Mouse (Mus musculus) layer of hippocampus, adult 11-12 months (tissue): ENCODE results near the gene Ctnnd2.

ENCODE experiments used
- DNase-seq: peaks from one replicate; pipeline ENCODE4 v3.0.0; 2022; ENCODE audit warnings: low spot score

The Ctnnd2 gene

GRCm38 (mm10) chr15:30875523-30875922 is 703.1 kb downstream of the Ctnnd2 start:
- DNase-seq = no peak

DNA sequence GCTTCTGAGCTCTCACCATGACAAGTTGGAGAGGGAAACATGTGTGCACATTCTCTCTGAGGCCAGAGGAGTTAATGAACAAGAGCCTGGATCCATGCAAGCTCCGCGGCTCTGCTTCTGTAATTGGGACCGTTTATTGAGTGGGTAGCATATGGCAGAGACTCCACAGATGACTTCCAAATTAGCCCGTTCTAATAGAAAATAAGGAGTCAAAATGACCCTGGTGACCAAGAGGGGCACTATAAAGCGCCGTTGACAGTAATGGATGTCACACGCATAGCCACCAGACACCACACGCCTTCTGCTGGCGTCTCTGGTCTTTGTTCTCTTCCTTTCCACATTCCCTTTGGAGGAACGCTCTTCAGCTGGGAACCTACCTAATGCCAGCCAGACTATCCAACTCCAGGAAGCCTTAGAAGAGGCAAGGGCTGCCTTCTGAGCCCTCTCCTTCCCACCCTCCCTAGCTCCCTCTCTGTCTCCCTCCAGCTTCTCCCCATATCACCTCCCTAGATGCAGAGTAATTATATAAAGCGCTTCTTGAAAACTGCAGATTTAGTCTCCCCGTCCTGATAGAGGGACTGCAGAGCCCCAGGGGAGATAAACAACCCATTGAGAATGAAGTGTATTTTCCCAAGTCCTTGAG is 712.4 kb downstream of the Ctnnd2 start:
- no peak for DNase-seq

DNA sequence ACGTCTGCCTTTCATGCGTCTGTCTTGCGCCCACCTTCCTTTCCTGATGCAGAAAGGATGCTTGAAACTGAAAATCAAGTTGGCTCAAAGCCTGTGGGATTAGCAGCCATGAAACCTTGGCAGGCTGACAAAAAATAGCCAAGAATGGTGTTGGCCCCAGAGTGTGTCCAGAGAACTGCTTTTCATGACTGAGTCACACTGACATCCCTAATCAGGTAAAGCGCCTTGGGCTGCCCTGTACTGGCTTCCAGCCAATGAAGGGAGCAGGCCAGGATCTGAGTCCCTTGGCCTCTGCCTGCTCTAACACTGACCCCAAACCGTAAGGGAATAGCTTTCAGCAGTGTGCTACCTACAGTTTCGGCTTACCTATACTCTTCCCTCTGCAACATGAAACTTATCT is 713.0 kb downstream of the Ctnnd2 start:
- no peak for DNase-seq

DNA sequence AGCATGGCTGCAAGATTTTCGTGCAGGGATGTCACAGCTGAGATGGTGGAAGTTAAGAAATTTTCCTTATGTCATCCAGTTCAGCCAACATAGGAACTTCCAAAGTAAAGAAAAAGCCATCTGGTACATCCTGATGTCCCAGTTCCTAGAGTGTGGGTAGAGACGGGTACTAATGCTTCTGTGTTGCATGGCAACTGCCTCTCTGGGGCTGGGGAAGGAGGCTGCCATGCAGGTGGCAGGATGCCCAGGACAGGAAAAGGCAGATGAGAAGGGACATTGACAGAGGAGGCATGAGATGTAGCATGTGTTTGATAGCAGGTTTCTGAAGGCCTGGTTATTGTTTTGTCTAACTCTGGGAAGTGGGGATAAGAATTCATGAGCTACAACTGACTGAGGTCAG is 715.2 kb downstream of the Ctnnd2 start:
- peak; percentile 76 for DNase-seq

DNA sequence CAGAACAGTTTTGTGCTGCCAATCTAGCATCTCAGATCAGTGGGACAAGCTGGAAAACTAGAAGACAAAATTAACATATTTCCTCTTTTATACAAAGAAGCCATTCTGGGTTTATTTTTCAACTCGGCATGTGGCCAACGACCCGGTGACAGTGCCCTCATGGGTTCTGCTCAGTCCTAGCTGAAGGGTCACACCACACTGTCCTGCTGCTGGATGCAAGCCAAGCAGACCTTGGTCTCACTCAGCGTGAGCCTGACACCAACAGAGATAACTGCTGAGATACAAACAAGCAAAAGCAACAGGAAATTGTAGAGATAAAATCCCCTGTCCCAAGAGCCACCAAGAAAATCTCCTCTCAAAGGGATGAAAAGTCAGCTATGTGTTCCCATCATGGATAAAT is 719.6 kb downstream of the Ctnnd2 start:
- DNase-seq = no peak

GRCm38 (mm10) chr15:30895063-30895462 is 722.7 kb downstream of the Ctnnd2 start:
- peak; percentile 39 for DNase-seq

GRCm38 (mm10) chr15:30897342-30897741 is 724.9 kb downstream of the Ctnnd2 start:
- no peak for DNase-seq

- no peak for DNase-seq
Measured at GRCm38 (mm10) chr15:30908027-30908426, 735.6 kb downstream of the Ctnnd2 start.

DNA sequence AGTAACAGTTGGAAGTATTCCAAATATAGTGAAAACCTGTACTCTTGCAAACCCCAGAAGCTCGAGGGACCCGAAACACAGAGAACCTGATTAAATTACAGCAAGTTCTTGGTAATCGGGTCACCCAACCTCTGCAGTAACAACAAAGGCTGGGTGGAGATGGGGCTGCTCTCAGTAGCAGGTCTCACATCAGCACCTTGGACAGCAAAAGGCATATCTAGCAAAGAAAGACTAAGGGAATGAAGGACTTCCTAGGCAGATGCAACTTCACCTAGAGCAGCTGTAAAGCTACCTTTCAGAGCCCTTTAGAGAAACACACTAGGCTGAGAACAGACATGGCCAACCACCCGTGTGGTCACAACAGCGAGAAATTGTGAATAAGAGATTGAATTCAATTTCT is 741.0 kb downstream of the Ctnnd2 start:
- DNase-seq = no peak

- DNase-seq = no peak
Measured at GRCm38 (mm10) chr15:30925838-30926237, 753.4 kb downstream of the Ctnnd2 start.

GRCm38 (mm10) chr15:30927632-30928031 is 755.2 kb downstream of the Ctnnd2 start:
- no peak for DNase-seq

DNA sequence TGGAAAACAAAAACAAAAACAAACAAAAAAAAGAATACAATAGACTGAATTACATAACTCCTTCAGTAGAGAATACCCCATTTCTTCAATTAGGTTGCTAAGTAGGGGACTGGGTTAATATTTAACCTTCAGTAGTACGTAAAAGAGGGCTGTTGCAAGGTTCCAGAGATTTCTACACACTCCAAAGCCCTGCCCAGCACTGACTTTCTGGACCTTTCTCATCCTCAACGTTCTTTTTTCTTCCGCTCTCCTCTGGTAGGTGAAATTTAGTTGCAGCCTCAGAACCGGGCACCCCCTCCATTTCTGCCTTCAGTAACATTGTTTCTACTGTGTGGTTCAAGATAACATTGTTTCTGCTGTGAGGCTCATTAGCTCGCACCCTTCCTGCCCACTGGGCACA is 759.5 kb downstream of the Ctnnd2 start:
- DNase-seq = no peak

DNA sequence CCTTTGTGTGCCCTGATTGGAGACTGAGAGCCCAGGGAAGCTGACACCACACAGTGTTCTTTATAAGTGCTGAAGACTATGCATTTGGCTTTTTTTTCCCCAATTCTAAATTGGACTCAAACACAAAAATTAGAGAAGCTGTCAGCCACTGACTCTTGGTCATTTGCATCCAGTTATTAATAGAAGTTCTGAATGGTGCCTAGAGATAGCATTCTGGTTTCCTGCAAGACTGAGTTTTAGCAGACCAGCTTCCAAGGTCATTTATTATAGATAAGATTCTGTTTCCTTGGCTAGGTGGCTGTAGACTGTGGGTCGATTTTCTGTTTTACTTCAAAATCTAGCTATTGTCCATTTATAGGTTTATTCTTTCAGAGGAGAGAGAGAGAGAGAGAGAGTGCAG is 773.5 kb downstream of the Ctnnd2 start:
- no peak for DNase-seq

- DNase-seq = no peak
Measured at GRCm38 (mm10) chr15:30958513-30958912, 786.1 kb downstream of the Ctnnd2 start.

GRCm38 (mm10) chr15:30962421-30963160 is 790.2 kb downstream of the Ctnnd2 start:
- peak; percentile 30 for DNase-seq

GRCm38 (mm10) chr15:30964046-30964445 is 791.7 kb downstream of the Ctnnd2 start:
- DNase-seq = no peak

GRCm38 (mm10) chr15:30964865-30965679 is 792.7 kb downstream of the Ctnnd2 start:
- no peak for DNase-seq

DNA sequence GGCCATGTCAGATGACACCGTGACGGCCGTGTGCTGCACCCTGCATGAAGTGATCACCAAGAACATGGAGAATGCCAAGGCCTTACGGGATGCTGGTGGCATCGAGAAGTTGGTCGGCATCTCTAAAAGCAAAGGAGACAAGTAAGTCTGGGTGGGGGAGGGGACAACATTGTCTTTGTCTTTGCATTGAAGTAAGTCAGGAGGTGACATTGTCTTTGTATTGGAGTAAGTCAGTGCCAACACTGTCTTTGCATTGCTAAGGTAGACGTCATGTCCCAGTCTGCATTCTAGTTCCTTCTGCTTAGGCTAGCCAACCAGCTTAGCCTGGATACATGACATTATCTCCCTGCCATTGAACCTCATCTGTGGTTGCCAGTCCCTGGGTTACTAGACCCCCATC is 794.4 kb downstream of the Ctnnd2 start:
- no peak for DNase-seq

- DNase-seq = no peak
Measured at GRCm38 (mm10) chr15:30974436-30974835, 802.0 kb downstream of the Ctnnd2 start.

DNA sequence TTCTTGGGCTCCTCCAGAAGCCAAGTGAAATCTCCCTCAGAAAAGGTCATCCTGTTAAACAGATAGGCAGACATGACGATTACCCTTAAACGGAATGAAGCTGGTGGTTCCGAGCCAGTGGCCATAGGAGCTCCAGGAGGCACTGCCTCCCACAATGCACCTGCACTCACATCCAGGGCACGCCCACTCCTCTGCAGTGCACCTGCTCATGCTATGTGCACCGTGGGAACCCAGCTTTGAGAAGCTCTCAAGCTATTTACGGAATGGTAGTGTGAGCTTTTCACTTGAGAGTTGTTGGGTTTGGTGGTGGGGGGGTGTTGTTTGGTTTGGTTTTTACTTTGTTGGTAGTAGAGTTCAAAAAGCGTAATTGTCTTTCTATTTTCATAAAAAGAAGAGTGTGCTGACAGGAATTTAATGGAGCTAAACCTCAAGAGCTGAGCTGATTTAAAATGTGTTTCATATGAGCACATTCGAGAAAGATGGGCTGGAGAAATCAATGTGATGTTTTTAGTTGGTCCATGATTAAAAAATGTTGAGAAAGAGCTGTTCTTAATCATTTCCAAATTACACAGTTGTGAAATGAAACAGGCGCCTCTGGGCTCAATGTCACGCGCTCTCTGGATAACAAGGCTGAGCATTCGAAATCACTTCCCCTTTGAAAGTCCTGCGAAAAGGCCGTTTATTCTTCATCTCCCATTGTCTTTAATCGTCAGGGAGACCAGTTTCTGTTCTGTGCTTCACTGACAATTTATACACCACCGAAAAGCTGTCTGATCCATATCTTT is 802.8 kb downstream of the Ctnnd2 start:
- peak; percentile 41 for DNase-seq

DNA sequence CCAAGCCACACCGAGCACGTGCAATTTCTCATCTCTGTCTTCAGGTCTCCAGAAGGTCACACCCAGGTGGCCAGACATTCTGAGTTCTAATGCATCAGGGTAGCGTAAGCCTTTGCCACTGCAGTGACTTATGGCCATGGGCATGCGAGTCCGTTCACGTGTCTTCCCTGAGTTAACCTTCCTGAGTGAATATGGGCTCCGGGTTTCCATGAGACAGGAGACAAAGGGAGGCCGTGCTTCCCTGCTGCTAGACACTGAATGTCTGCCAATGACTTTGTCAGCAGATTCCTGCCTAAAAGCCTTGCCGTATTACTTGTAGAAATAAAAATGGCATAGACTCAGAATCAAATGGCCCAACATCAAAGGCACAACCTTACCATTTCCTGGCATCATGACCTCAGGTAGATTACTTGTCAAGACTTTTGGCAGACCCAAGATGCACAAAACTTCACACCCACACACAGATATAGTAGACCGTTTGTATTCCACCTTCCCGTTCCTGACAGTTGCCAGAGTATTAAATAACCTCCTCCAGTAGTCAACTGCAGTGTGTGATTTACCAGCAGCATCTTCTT is 804.9 kb downstream of the Ctnnd2 start:
- DNase-seq = no peak

GRCm38 (mm10) chr15:30986890-30987289 is 814.5 kb downstream of the Ctnnd2 start:
- no peak for DNase-seq
